Mouse (Mus musculus): Measurements from ENCODE around the gene Chmp4b.

Chmp4b gene

GRCm38 (mm10) chr2:154680941-154681340 lies 29.4 kb downstream of the Chmp4b start:
- no peak for DNase-seq (ENCODE audit: extremely low read depth, low read depth, low spot score)

- DNase-seq (ENCODE audit: extremely low read depth, low read depth, low spot score): no peak
Measured at GRCm38 (mm10) chr2:154682712-154683111, 31.2 kb downstream of the Chmp4b start.

GRCm38 (mm10) chr2:154684901-154685470 lies 33.5 kb downstream of the Chmp4b start:
- no peak for DNase-seq (ENCODE audit: extremely low read depth, low read depth, low spot score)

GRCm38 (mm10) chr2:154685772-154686171 lies 34.3 kb downstream of the Chmp4b start:
- no peak for DNase-seq (ENCODE audit: extremely low read depth, low read depth, low spot score)

- DNase-seq (ENCODE audit: extremely low read depth, low read depth, low spot score): no peak
Measured at GRCm38 (mm10) chr2:154686819-154687218, 35.3 kb downstream of the Chmp4b start.

- no peak for DNase-seq (ENCODE audit: extremely low read depth, low read depth, low spot score)
Measured at GRCm38 (mm10) chr2:154689391-154689790, 37.9 kb downstream of the Chmp4b start.

GRCm38 (mm10) chr2:154690959-154691358 lies 39.5 kb downstream of the Chmp4b start:
- no peak for DNase-seq (ENCODE audit: extremely low read depth, low read depth, low spot score)

GRCm38 (mm10) chr2:154693186-154693940 lies 41.9 kb downstream of the Chmp4b start:
- no peak for DNase-seq (ENCODE audit: extremely low read depth, low read depth, low spot score)

GRCm38 (mm10) chr2:154693941-154694256 lies 42.4 kb downstream of the Chmp4b start:
- DNase-seq (ENCODE audit: extremely low read depth, low read depth, low spot score): no peak

- no peak for DNase-seq (ENCODE audit: extremely low read depth, low read depth, low spot score)
Measured at GRCm38 (mm10) chr2:154695690-154696089, 44.2 kb downstream of the Chmp4b start.

- DNase-seq (ENCODE audit: extremely low read depth, low read depth, low spot score): no peak
Measured at GRCm38 (mm10) chr2:154696660-154697059, 45.2 kb downstream of the Chmp4b start.

GRCm38 (mm10) chr2:154699360-154699759 lies 47.9 kb downstream of the Chmp4b start:
- no peak for DNase-seq (ENCODE audit: extremely low read depth, low read depth, low spot score)

- DNase-seq (ENCODE audit: extremely low read depth, low read depth, low spot score): no peak
Measured at GRCm38 (mm10) chr2:154700177-154700576, 48.7 kb downstream of the Chmp4b start.

GRCm38 (mm10) chr2:154702637-154703315 lies 51.3 kb downstream of the Chmp4b start:
- DNase-seq (ENCODE audit: extremely low read depth, low read depth, low spot score): no peak

GRCm38 (mm10) chr2:154706526-154707280 lies 55.2 kb downstream of the Chmp4b start:
- DNase-seq (ENCODE audit: extremely low read depth, low read depth, low spot score): no peak

GRCm38 (mm10) chr2:154707284-154707683 lies 55.8 kb downstream of the Chmp4b start:
- DNase-seq (ENCODE audit: extremely low read depth, low read depth, low spot score): no peak

GRCm38 (mm10) chr2:154707830-154708385 lies 56.4 kb downstream of the Chmp4b start:
- no peak for DNase-seq (ENCODE audit: extremely low read depth, low read depth, low spot score)

GRCm38 (mm10) chr2:154711701-154712100 lies 60.2 kb downstream of the Chmp4b start:
- no peak for DNase-seq (ENCODE audit: extremely low read depth, low read depth, low spot score)

- DNase-seq (ENCODE audit: extremely low read depth, low read depth, low spot score): no peak
Measured at GRCm38 (mm10) chr2:154712271-154712677, 60.8 kb downstream of the Chmp4b start.

- no peak for DNase-seq (ENCODE audit: extremely low read depth, low read depth, low spot score)
Measured at GRCm38 (mm10) chr2:154713083-154713482, 61.6 kb downstream of the Chmp4b start.

- no peak for DNase-seq (ENCODE audit: extremely low read depth, low read depth, low spot score)
Measured at GRCm38 (mm10) chr2:154713964-154714363, 62.5 kb downstream of the Chmp4b start.

All from fat pad, adult 2 months (tissue).